Mouse (Mus musculus) liver, embryonic 16.5 days (tissue): ENCODE results near the gene Vmn1r52. TPM values are rescaled to one million over a fixed set of nuclear protein-coding genes. Genes with fewer than 3 reads are reported as not detected.
"Not testable (repeated sequence)": the region's sequence is repeated elsewhere in the genome, so short reads cannot be mapped to it uniquely, and the experiment has no call there.

Experiments used
- ATAC-seq: fragments of 200-750 bp; cut with Nextera tagmentation; 2 replicates; pipeline ENCODE4 v1.8.0; 2017; ENCODE audit warnings: low read depth, mild to moderate bottlenecking, moderate number of reproducible peaks, moderate library complexity
- H3K27ac ChIP-seq: fragments of 300-500 bp; sonication (generic); 2 replicates; pipeline ENCODE4 v1.5.1; 2014; ENCODE audit warnings: mild to moderate bottlenecking, low read length
- H3K27me3 ChIP-seq: fragments of 300-500 bp; sonication (generic); 2 replicates; pipeline ENCODE4 v1.6.1; 2014; ENCODE audit warnings: low read depth, low read length, mixed read lengths; ENCODE audit not compliant: control insufficient read depth, insufficient read depth
- H3K36me3 ChIP-seq: fragments of 300-500 bp; sonication (generic); 2 replicates; pipeline ENCODE4 v1.6.1; 2014; ENCODE audit warnings: mild to moderate bottlenecking; ENCODE audit not compliant: control insufficient read depth, insufficient read depth
- H3K4me1 ChIP-seq: fragments of 300-500 bp; sonication (generic); 2 replicates; pipeline ENCODE4 v1.6.1; 2014; ENCODE audit warnings: low read depth, low read length, mixed read lengths; ENCODE audit not compliant: control insufficient read depth
- H3K4me2 ChIP-seq: fragments of 300-500 bp; sonication (generic); 2 replicates; pipeline ENCODE4 v1.6.1; 2014; ENCODE audit warnings: low read depth, low read length, mixed read lengths
- H3K4me3 ChIP-seq: fragments of 300-500 bp; sonication (generic); 2 replicates; pipeline ENCODE4 v1.5.1; 2014; ENCODE audit warnings: low read depth, mild to moderate bottlenecking, low read length
- H3K9ac ChIP-seq: fragments of 300-500 bp; sonication (generic); 2 replicates; pipeline ENCODE4 v1.6.1; 2014; ENCODE audit warnings: low read depth, low read length
- H3K9me3 ChIP-seq: fragments of 300-500 bp; sonication (generic); replicated peaks from 2 replicates; pipeline ENCODE4 v1.6.1; 2016; ENCODE audit warnings: low read length; ENCODE audit not compliant: control insufficient read depth
- WGBS: fragments of 180-500 bp; shearing (Covaris S2); extraction: QIAGEN DNeasy Blood & Tissue Kit; methylation state at CpG from one replicate; pipeline ENCODE4 v1.1.7; 2014; ENCODE audit not compliant: insufficient replicate concordance; 5-methylcytosine and 5-hydroxymethylcytosine counted together
- polyA plus RNA-seq: library from polyadenylated mRNA; unstranded; fragments of >200 nt; fragmentation: Nextera tagmentation; extraction: Ambion mirVana; gene quantifications from 2 replicates; pipeline ENCODE4 v1.2.1, GENCODE M21; 2015

The Vmn1r52 gene
- not detected in 2 replicates for polyA plus RNA-seq

DNA sequence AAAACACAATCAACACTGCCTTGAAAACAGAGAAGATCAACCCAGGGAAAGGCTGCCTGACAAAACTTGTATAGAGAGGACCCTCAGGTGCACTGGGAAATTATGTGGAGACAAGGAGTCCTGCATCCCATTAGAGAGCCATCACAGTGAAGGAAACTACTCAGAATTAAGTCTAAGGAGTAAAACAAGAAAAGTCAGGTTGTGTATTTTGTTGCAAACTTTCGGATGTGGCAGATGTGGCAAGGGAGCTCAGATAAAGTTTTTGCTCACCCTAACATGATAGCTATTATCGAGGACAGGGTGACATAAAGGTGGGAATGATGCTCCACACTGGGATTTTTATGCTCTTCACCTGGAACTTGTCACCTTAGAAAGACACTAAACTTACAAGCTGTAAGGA, at the start of gene Vmn1r52:
TSS of gene Vmn1r52 (plus strand) at position 301 of the 400 bp plus-strand sequence.
- Histone ChIP-seq H3K27ac (no peak within 1 kb of the TSS), H3K9me3 (no peaks in the 10 kb centered on the region), H3K36me3 (no peaks in the 10 kb centered on the region), H3K9ac (no peak within 1 kb of the TSS), H3K4me3 (no peak within 1 kb of the TSS), H3K4me2 (no peak within 1 kb of the TSS), H3K4me1 (no peaks in the 10 kb centered on the region), H3K27me3 (no peaks in the 10 kb centered on the region)
- no peak for ATAC-seq
- WGBS: 35% methylated on average over 2 of the region's 2 CpGs

GRCm38 (mm10) chr6:90160139-90160538, 14.5 kb upstream of the Vmn1r52 start:
- 66% methylated on average over 3 of the region's 3 CpGs for WGBS
- Histone ChIP-seq H3K27ac (no peak overlapping the region), H3K36me3 (no peaks in the 10 kb centered on the region), H3K4me1 (no peaks in the 10 kb centered on the region), H3K4me3 (no peak overlapping the region), H3K4me2 (no peak overlapping the region), H3K27me3 (no peaks in the 10 kb centered on the region), H3K9ac (no peak overlapping the region), H3K9me3 (no peaks in the 10 kb centered on the region)
- ATAC-seq: no peak

- not testable (repeated sequence) for H3K4me2 ChIP-seq, ATAC-seq, H3K27me3 ChIP-seq, H3K9me3 ChIP-seq, H3K4me1 ChIP-seq, H3K36me3 ChIP-seq, H3K27ac ChIP-seq, H3K9ac ChIP-seq, H3K4me3 ChIP-seq
- 45% methylated on average over 2 of the region's 2 CpGs for WGBS
These were observed 27.9 kb downstream of the Vmn1r52 start, which contains the start of gene V1ra8 for GRCm38 (mm10) chr6:90202493-90202892. Gene V1ra8 (plus strand): TSS chr6:90202793.

DNA sequence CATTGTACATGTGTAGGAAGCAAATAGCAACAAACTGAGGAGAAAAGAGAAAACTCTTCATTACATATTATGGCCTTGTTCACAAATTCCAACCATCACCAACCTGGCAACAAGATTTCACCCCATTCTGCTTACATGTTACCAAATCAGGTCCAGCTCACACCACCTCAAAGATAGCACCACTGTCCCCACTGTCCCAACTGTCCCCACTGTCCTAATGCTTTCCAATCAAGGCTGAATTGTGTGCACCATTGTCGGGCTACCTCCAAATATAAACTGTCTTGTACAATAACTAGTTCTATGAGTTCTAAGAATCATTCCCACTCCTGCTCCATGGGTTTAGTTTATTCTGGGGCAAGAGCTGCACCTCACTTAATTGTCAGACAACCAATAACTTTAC, 49.7 kb downstream of the Vmn1r52 start, which contains the start of gene Vmn1r53:
TSS of gene Vmn1r53 (minus strand) at position 101 of the 400 bp plus-strand sequence.
- WGBS: 53% methylated on average over 1 of the region's 1 CpGs
- Histone ChIP-seq H3K4me2 (no peak within 1 kb of the TSS), H3K36me3 (no peaks in the 10 kb centered on the region), H3K27ac (no peak within 1 kb of the TSS), H3K4me1 (no peaks in the 10 kb centered on the region), H3K9me3 (no peaks in the 10 kb centered on the region), H3K9ac (no peak within 1 kb of the TSS), H3K27me3 (no peaks in the 10 kb centered on the region), H3K4me3 (no peak within 1 kb of the TSS)
- no peak for ATAC-seq

Other genes with a start within 250 kb of the Vmn1r52 start
- gene Vmn1r45, start 234.2 kb upstream of the Vmn1r52 start, polyA plus RNA-seq: not detected in 2 replicates
- gene Vmn1r46, start 205.5 kb upstream of the Vmn1r52 start, polyA plus RNA-seq: not detected in 2 replicates
- not detected in 2 replicates for gene Vmn1r47, start 158.7 kb upstream of the Vmn1r52 start, polyA plus RNA-seq
- not detected in 2 replicates for gene Vmn1r48, start 138.0 kb upstream of the Vmn1r52 start, polyA plus RNA-seq
- gene Vmn1r49, start 96.3 kb upstream of the Vmn1r52 start, polyA plus RNA-seq: not detected in 2 replicates
- not detected in 2 replicates for gene Vmn1r50, start 73.4 kb upstream of the Vmn1r52 start, polyA plus RNA-seq
- gene Vmn1r51, start 52.2 kb upstream of the Vmn1r52 start, polyA plus RNA-seq: not detected in 2 replicates
- gene V1ra8, start 28.0 kb downstream of the Vmn1r52 start, polyA plus RNA-seq: not detected in 2 replicates
- gene Vmn1r53, start 49.6 kb downstream of the Vmn1r52 start, polyA plus RNA-seq: not detected in 2 replicates
- gene Vmn1r54, start 71.5 kb downstream of the Vmn1r52 start, polyA plus RNA-seq: not detected in 2 replicates
- gene BC048671, start 126.4 kb downstream of the Vmn1r52 start, polyA plus RNA-seq: 0.12 TPM in 1 of 2 replicates, not detected in the other
- gene Chst13, start 150.4 kb downstream of the Vmn1r52 start, polyA plus RNA-seq: 13.1 and 13.4 TPM in 2 replicates
- gene Uroc1, start 158.5 kb downstream of the Vmn1r52 start, polyA plus RNA-seq: 32.3 and 41.1 TPM in 2 replicates
- gene Zxdc, start 194.7 kb downstream of the Vmn1r52 start, polyA plus RNA-seq: 2.0 and 3.0 TPM in 2 replicates